12 mouse cellular contexts compared by ENCODE assay signal in genomic region chr2:34840143-34840542, GRCm38 (mm10). TPM values are rescaled to one million over a fixed set of nuclear protein-coding genes. Genes with fewer than 3 reads are reported as not detected.
"Had no signal": no experiment of that assay in that cellular context is flagged by ENCODE, and none has a peak within 500 bp of the region (broad histone marks: within the 10 kb centered on the region; RNA-seq: fewer than 3 reads in every experiment).

No protein-coding gene starts in this region.

RNA-seq across cellular contexts. Expression of gene Gm34653, which starts 7.3 kb away (rescaled TPM):
- total RNA-seq: layer of hippocampus, postnatal 25 days; left cerebral cortex, adult 8-10 months; left cerebral cortex, postnatal 25 days had no signal
- polyA plus RNA-seq: kidney, embryonic 14.5 days; large intestine, adult 2 months; limb, embryonic 11.5 days; limb, embryonic 15.5 days; lung, embryonic 15.5 days; midbrain, embryonic 16.5 days; neural tube, embryonic 13.5 days; stomach, embryonic 15.5 days had no signal

RNA-seq across cellular contexts. Expression of gene Cutal, which starts 34.1 kb away (rescaled TPM):
- total RNA-seq: megakaryocyte-erythroid progenitor cell, adult 5-6 weeks had no signal
- polyA plus RNA-seq: limb, embryonic 11.5 days had no signal
